Mouse (Mus musculus): ENCODE data around the gene Hbs1l.

Hbs1l gene

GRCm38 (mm10) chr10:21359086-21359485 lies 63.3 kb downstream of the Hbs1l start:
- DNase-seq (ENCODE audit: low spot score in 2 of 2), result no peak

- DNase-seq (ENCODE audit: low spot score in 2 of 2), result no peak
Observed at GRCm38 (mm10) chr10:21361871-21362270, 66.1 kb downstream of the Hbs1l start.

- DNase-seq (ENCODE audit: low spot score in 2 of 2), result no peak
Observed at GRCm38 (mm10) chr10:21363297-21363696, 67.5 kb downstream of the Hbs1l start.

GRCm38 (mm10) chr10:21364946-21365345 lies 69.2 kb downstream of the Hbs1l start:
- DNase-seq (ENCODE audit: low spot score in 2 of 2), result no peak

- no peak for DNase-seq (ENCODE audit: low spot score in 2 of 2)
Observed at GRCm38 (mm10) chr10:21365897-21366296, 70.1 kb downstream of the Hbs1l start.

- no peak for DNase-seq (ENCODE audit: low spot score in 2 of 2)
Observed at GRCm38 (mm10) chr10:21366471-21366870, 70.7 kb downstream of the Hbs1l start.

- DNase-seq (ENCODE audit: low spot score in 2 of 2), result no peak
Observed at GRCm38 (mm10) chr10:21367481-21367880, 71.7 kb downstream of the Hbs1l start.

GRCm38 (mm10) chr10:21369586-21369985 lies 73.8 kb downstream of the Hbs1l start:
- DNase-seq (ENCODE audit: low spot score in 2 of 2), result no peak

GRCm38 (mm10) chr10:21372271-21372670 lies 76.5 kb downstream of the Hbs1l start:
- no peak for DNase-seq (ENCODE audit: low spot score in 2 of 2)

GRCm38 (mm10) chr10:21376682-21377473 lies 81.1 kb downstream of the Hbs1l start, which contains the start of gene Aldh8a1:
Gene Aldh8a1, plus strand, starts transcription at chr10:21377291.
- no peak for DNase-seq (ENCODE audit: low spot score in 2 of 2)

- peak; percentile 46 to 51 for DNase-seq (ENCODE audit: low spot score in 2 of 2)
Observed at GRCm38 (mm10) chr10:21378196-21378944, 82.6 kb downstream of the Hbs1l start.

GRCm38 (mm10) chr10:21382914-21383313 lies 87.1 kb downstream of the Hbs1l start:
- peak in 1 of 2 experiments; percentile 68 for DNase-seq (ENCODE audit: low spot score in 2 of 2)

GRCm38 (mm10) chr10:21385111-21385663 lies 89.4 kb downstream of the Hbs1l start:
- DNase-seq (ENCODE audit: low spot score in 2 of 2), result no peak

GRCm38 (mm10) chr10:21389075-21389474 lies 93.3 kb downstream of the Hbs1l start:
- no peak for DNase-seq (ENCODE audit: low spot score in 2 of 2)

GRCm38 (mm10) chr10:21390440-21390839 lies 94.7 kb downstream of the Hbs1l start:
- no peak for DNase-seq (ENCODE audit: low spot score in 2 of 2)

- no peak for DNase-seq (ENCODE audit: low spot score in 2 of 2)
Observed at GRCm38 (mm10) chr10:21391286-21391685, 95.5 kb downstream of the Hbs1l start.

GRCm38 (mm10) chr10:21393390-21393789 lies 97.6 kb downstream of the Hbs1l start:
- DNase-seq (ENCODE audit: low spot score in 2 of 2), result no peak

GRCm38 (mm10) chr10:21395426-21396139 lies 99.8 kb downstream of the Hbs1l start:
- no peak for DNase-seq (ENCODE audit: low spot score in 2 of 2)

- peak; percentile 32 to 33 for DNase-seq (ENCODE audit: low spot score in 2 of 2)
Observed at GRCm38 (mm10) chr10:21398873-21399425, 103.2 kb downstream of the Hbs1l start.

- no peak for DNase-seq (ENCODE audit: low spot score in 2 of 2)
Observed at GRCm38 (mm10) chr10:21399622-21400021, 103.8 kb downstream of the Hbs1l start.

GRCm38 (mm10) chr10:21400031-21400430 lies 104.3 kb downstream of the Hbs1l start:
- DNase-seq (ENCODE audit: low spot score in 2 of 2), result no peak

GRCm38 (mm10) chr10:21400453-21400852 lies 104.7 kb downstream of the Hbs1l start:
- no peak for DNase-seq (ENCODE audit: low spot score in 2 of 2)

All from right cerebral cortex, adult 2 months (tissue).